Mouse (Mus musculus): ENCODE data around the gene Mgmt. TPM values are rescaled to one million over a fixed set of nuclear protein-coding genes. Genes with fewer than 3 reads are reported as not detected.

Mgmt gene
- polyA plus RNA-seq, 2 experiments, result 1.3 to 3.4 TPM

DNA sequence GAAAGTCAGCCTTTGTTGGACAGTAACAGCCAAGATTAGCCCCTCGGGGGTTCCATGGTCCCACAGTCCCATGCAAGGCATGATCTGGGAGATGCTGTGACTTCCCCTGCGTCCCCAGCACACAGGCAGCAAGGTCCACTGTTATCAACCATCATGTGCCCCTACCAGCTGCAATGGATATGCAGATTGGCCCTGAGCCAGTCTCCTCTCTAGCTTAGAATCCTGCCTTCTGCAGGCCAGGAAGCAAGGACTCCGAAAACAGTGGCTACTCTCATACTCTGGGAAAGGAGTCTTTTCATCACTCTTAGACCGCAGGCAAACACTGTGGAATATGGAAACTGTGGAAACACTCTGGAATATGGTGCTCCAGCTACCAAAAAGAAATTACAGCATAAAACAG lies 152.5 kb downstream of the Mgmt start:
- Histone ChIP-seq H3K36me3 (replicated peaks; ENCODE audit: control insufficient read depth, insufficient read depth, low read depth) (no peaks in the 10 kb centered on the region), H3K4me1 (replicated peaks; ENCODE audit: control insufficient read depth in 2 of 2, insufficient read depth in 2 of 2, low read length in 1 of 2) (no peaks in the 10 kb centered on the region), H3K27me3 (ENCODE audit: control insufficient read depth, insufficient read depth, low read length) (no peaks in the 10 kb centered on the region), H3K9me3 (ENCODE audit: control insufficient read depth, low read length) (no peaks in the 10 kb centered on the region), H3K4me2 (ENCODE audit: low read depth) (no peak overlapping the region), H3K4me3 (ENCODE audit: insufficient read depth in 1 of 2, low read depth in 2 of 2, low read length in 2 of 2) (no peak overlapping the region), H3K27ac (no peak overlapping the region), H3K9ac (replicated peaks) (no peak overlapping the region)
- ATAC-seq (ENCODE audit: insufficient read depth), result no peak
- no peak for DNase-seq (ENCODE audit: low read depth in 3 of 3, low spot score in 3 of 3)
- no peak for TF ChIP-seq EP300 (IDR thresholded peaks at IDR 0.05; ENCODE audit: low read depth)
- TF ChIP-seq CTCF (IDR thresholded peaks at IDR 0.05; ENCODE audit: low read depth), result no peak
- WGBS (ENCODE audit: insufficient replicate concordance), result 61% methylated on average over 4 of the region's 4 CpGs

DNA sequence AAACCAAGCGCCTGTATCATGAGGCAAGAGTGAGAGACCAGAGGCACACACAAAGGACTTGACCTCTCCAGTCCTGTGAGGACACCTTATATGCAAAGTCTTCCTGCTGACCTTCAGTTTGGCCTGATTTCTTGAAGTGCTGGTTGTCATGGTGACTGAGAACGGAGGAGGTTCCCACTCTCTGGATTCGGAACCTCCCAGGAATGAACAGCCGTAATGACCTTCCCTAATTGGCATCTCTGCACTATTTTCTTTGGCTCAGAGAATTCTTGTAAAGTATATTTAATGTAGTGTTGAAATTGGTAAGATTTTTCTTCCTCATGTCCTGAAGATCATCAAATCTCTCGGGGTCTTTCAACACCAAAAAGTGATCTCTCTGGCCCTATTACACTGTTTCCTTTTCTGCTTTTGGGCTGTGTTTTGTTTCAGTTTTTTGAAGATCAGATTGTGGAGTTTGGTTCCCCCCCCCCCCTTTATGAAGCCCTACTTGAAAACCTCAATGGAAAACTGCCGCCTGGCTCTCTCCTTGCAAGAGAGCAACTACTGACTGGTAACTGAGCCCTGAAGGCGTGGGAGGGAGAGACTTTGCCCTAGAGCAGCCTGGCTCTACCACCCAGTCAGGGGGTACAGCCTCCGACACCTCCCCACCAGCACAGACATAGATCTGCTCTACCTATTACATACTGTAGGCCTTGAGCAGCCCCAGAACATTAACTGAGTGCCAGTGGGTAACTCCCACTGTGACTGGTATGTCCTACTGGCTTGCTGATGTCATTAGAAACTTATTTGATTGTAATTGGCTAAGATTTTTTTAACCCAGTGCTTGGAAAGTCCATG lies 153.9 kb downstream of the Mgmt start:
- no peak overlapping the region for H3K9ac ChIP-seq (replicated peaks)
- no peak for TF ChIP-seq EP300 (IDR thresholded peaks at IDR 0.05; ENCODE audit: low read depth)
- TF ChIP-seq CTCF (IDR thresholded peaks at IDR 0.05; ENCODE audit: low read depth), result no peak
- H3K4me1 ChIP-seq (replicated peaks; ENCODE audit: control insufficient read depth in 2 of 2, insufficient read depth in 2 of 2, low read length in 1 of 2), result no peaks in the 10 kb centered on the region
- no peak overlapping the region for H3K27ac ChIP-seq
- no peaks in the 10 kb centered on the region for H3K36me3 ChIP-seq (replicated peaks; ENCODE audit: control insufficient read depth, insufficient read depth, low read depth)
- WGBS (ENCODE audit: insufficient replicate concordance), result 63% methylated on average over 8 of the region's 8 CpGs
- no peak for ATAC-seq (ENCODE audit: insufficient read depth)
- no peak for DNase-seq (ENCODE audit: low read depth in 3 of 3, low spot score in 3 of 3)
- no peaks in the 10 kb centered on the region for H3K27me3 ChIP-seq (ENCODE audit: control insufficient read depth, insufficient read depth, low read length)
- H3K4me2 ChIP-seq (ENCODE audit: low read depth), result no peak overlapping the region
- no peak overlapping the region for H3K4me3 ChIP-seq (ENCODE audit: insufficient read depth in 1 of 2, low read depth in 2 of 2, low read length in 2 of 2)
- H3K9me3 ChIP-seq (ENCODE audit: control insufficient read depth, low read length), result no peaks in the 10 kb centered on the region

GRCm38 (mm10) chr7:137054343-137054742 lies 159.9 kb downstream of the Mgmt start:
- Histone ChIP-seq H3K27ac (no peak overlapping the region), H3K36me3 (replicated peaks; ENCODE audit: control insufficient read depth, insufficient read depth, low read depth) (no peaks in the 10 kb centered on the region), H3K9ac (replicated peaks) (no peak overlapping the region), H3K4me2 (ENCODE audit: low read depth) (no peak overlapping the region), H3K4me1 (replicated peaks; ENCODE audit: control insufficient read depth in 2 of 2, insufficient read depth in 2 of 2, low read length in 1 of 2) (no peaks in the 10 kb centered on the region), H3K9me3 (ENCODE audit: control insufficient read depth, low read length) (no peaks in the 10 kb centered on the region), H3K4me3 (ENCODE audit: insufficient read depth in 1 of 2, low read depth in 2 of 2, low read length in 2 of 2) (no peak overlapping the region), H3K27me3 (ENCODE audit: control insufficient read depth, insufficient read depth, low read length) (no peaks in the 10 kb centered on the region)
- ATAC-seq (ENCODE audit: insufficient read depth) (no peak), DNase-seq (ENCODE audit: low read depth in 3 of 3, low spot score in 3 of 3) (no peak)
- no peak for TF ChIP-seq EP300 (IDR thresholded peaks at IDR 0.05; ENCODE audit: low read depth)
- TF ChIP-seq CTCF (IDR thresholded peaks at IDR 0.05; ENCODE audit: low read depth), result peak; percentile 21
- 60% methylated on average over 5 of the region's 5 CpGs for WGBS (ENCODE audit: insufficient replicate concordance)

GRCm38 (mm10) chr7:137056126-137056525 lies 161.7 kb downstream of the Mgmt start:
- no peak overlapping the region for H3K4me3 ChIP-seq (ENCODE audit: insufficient read depth in 1 of 2, low read depth in 2 of 2, low read length in 2 of 2)
- whole genome bisulfite sequencing (ENCODE audit: insufficient replicate concordance), result 54% methylated on average over 5 of the region's 5 CpGs
- H3K4me1 ChIP-seq (replicated peaks; ENCODE audit: control insufficient read depth in 2 of 2, insufficient read depth in 2 of 2, low read length in 1 of 2), result no peaks in the 10 kb centered on the region

DNA sequence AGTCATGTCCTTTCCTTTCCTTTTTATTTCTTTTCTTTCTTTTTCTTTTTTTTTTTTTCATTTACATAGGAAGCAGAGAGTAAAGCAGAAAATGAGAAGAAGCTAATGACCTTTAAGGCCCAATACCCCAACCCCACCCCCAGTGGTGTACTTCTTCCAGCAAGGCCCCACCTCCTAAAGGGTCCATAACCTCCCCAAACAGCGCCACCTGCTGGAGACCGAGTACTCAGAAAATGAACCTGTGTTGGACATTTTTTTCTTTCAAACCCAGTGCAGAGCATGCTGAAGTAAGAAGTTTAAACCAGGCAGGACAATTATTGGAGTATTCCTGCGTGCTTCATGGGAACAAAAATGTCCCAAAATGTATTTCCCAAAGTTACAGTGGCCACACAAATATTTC lies 166.1 kb downstream of the Mgmt start:
- H3K9me3 ChIP-seq (ENCODE audit: control insufficient read depth, low read length), result no peaks in the 10 kb centered on the region
- DNase-seq (ENCODE audit: low read depth in 3 of 3, low spot score in 3 of 3), result no peak
- H3K4me2 ChIP-seq (ENCODE audit: low read depth), result no peak overlapping the region
- 21% methylated on average over 3 of the region's 3 CpGs for WGBS (ENCODE audit: insufficient replicate concordance)
- no peaks in the 10 kb centered on the region for H3K36me3 ChIP-seq (replicated peaks; ENCODE audit: control insufficient read depth, insufficient read depth, low read depth)
- H3K27ac ChIP-seq, result no peak overlapping the region
- TF ChIP-seq CTCF (IDR thresholded peaks at IDR 0.05; ENCODE audit: low read depth) (0 out of 2 replicates have a peak, but pooled peaks have one; percentile 16), EP300 (IDR thresholded peaks at IDR 0.05; ENCODE audit: low read depth) (no peak)
- H3K9ac ChIP-seq (replicated peaks), result no peak overlapping the region
- H3K4me1 ChIP-seq (replicated peaks; ENCODE audit: control insufficient read depth in 2 of 2, insufficient read depth in 2 of 2, low read length in 1 of 2), result no peaks in the 10 kb centered on the region
- H3K4me3 ChIP-seq (ENCODE audit: insufficient read depth in 1 of 2, low read depth in 2 of 2, low read length in 2 of 2), result no peak overlapping the region
- ATAC-seq (ENCODE audit: insufficient read depth), result no peak
- H3K27me3 ChIP-seq (ENCODE audit: control insufficient read depth, insufficient read depth, low read length), result no peaks in the 10 kb centered on the region

More at GRCm38 (mm10) chr7:137056126-137056525, 161.7 kb downstream of the Mgmt start:
- no peak overlapping the region for H3K9ac ChIP-seq (replicated peaks)
- no peaks in the 10 kb centered on the region for H3K36me3 ChIP-seq (replicated peaks; ENCODE audit: control insufficient read depth, insufficient read depth, low read depth)
- no peaks in the 10 kb centered on the region for H3K27me3 ChIP-seq (ENCODE audit: control insufficient read depth, insufficient read depth, low read length)
- H3K9me3 ChIP-seq (ENCODE audit: control insufficient read depth, low read length), result no peaks in the 10 kb centered on the region
- H3K27ac ChIP-seq, result no peak overlapping the region
- DNase-seq (ENCODE audit: low read depth in 3 of 3, low spot score in 3 of 3) (no peak), ATAC-seq (ENCODE audit: insufficient read depth) (no peak)
- H3K4me2 ChIP-seq (ENCODE audit: low read depth), result no peak overlapping the region
- TF ChIP-seq EP300 (IDR thresholded peaks at IDR 0.05; ENCODE audit: low read depth), result no peak
- TF ChIP-seq CTCF (IDR thresholded peaks at IDR 0.05; ENCODE audit: low read depth), result no peak
